8 mouse cellular contexts compared by ENCODE assay signal in genomic region chr11:61760518-61760917, GRCm38 (mm10). TPM values are rescaled to one million over a fixed set of nuclear protein-coding genes. Genes with fewer than 3 reads are reported as not detected.
DNase-seq lines count a peak whose midpoint lies in the region; ATAC-seq and TF ChIP-seq lines count a peak whose summit lies in the region.

No protein-coding gene starts in this region.

- H3K4me3 ChIP-seq in heart, embryonic 12.5 days, result peak overlapping the region; percentile 80; the same call in 1 of the 2 replicates
- H3K4me3 ChIP-seq in cortical plate, adult 2 months (ENCODE audit: insufficient read depth, low read length), result peak overlapping the region; percentile 25; the same call in 1 of the 2 replicates
- H3K4me3 ChIP-seq in intestine, embryonic 14.5 days (ENCODE audit: low read depth, low read length), result peak overlapping the region; percentile 67
- H3K4me3 ChIP-seq in midbrain, embryonic 14.5 days (replicated peaks; ENCODE audit: low read depth, low read length), result peak overlapping the region; percentile 63; the same call in 1 of the 2 replicates

- 0 out of 2 replicates have a peak, but pooled peaks have one; percentile 12 for TF ChIP-seq CTCF in cortical plate, adult 2 months (IDR thresholded peaks at IDR 0.05; ENCODE audit: extremely low read depth, insufficient read depth, low read length)

- H3K9ac ChIP-seq in heart, embryonic 12.5 days, result no peak overlapping the region
- no peak overlapping the region for H3K9ac ChIP-seq in intestine, embryonic 14.5 days (ENCODE audit: low read length)
- H3K9ac ChIP-seq in midbrain, embryonic 14.5 days (replicated peaks; ENCODE audit: low read length), result no peak overlapping the region; the same call in 1 of the 2 replicates

- no peaks in the 10 kb centered on the region for H3K27me3 ChIP-seq in heart, embryonic 12.5 days (replicated peaks)
- H3K27me3 ChIP-seq in intestine, embryonic 14.5 days (replicated peaks; ENCODE audit: control insufficient read depth, insufficient read depth, low read length), result no peaks in the 10 kb centered on the region
- H3K27me3 ChIP-seq in midbrain, embryonic 14.5 days (ENCODE audit: control insufficient read depth, insufficient read depth, low read length), result no peaks in the 10 kb centered on the region

- no peak for ATAC-seq in heart, embryonic 12.5 days (ENCODE audit: insufficient number of reproducible peaks, low FRiP score)
- ATAC-seq in intestine, embryonic 14.5 days (replicated peaks; ENCODE audit: low FRiP score, low TSS enrichment, low read depth), result no peak
- ATAC-seq in midbrain, embryonic 14.5 days (ENCODE audit: low FRiP score, low TSS enrichment), result no peak

- DNase-seq in heart, postnatal 14 days, result no peak
- DNase-seq in CD4-positive helper T cell, adult 2 months (ENCODE audit: low read depth, low spot score), result peak; percentile 55
- DNase-seq in intestine, embryonic 14.5 days (ENCODE audit: low spot score), result peak; percentile 54
- DNase-seq in midbrain, embryonic 14.5 days, result peak; percentile 8
- DNase-seq in urinary bladder, adult 18-20 months (ENCODE audit: low spot score in 2 of 2), result no peak
- DNase-seq in gastrocnemius, postnatal 4 days (ENCODE audit: low spot score in 2 of 2), result no peak

- no peak for TF ChIP-seq POLR2A in cortical plate, adult 2 months (IDR thresholded peaks at IDR 0.05; ENCODE audit: extremely low read depth, insufficient read depth, low read length)

- H3K36me3 ChIP-seq in heart, embryonic 12.5 days, result peaks cover 13% of the 10 kb centered on the region
- H3K36me3 ChIP-seq in intestine, embryonic 14.5 days (ENCODE audit: control insufficient read depth, insufficient read depth, low read length), result peaks cover 13% of the 10 kb centered on the region
- peaks cover 4% of the 10 kb centered on the region for H3K36me3 ChIP-seq in midbrain, embryonic 14.5 days (ENCODE audit: control insufficient read depth, insufficient read depth, low read length)

- intact Hi-C loops in heart, postnatal 14 days (cut with DNase I), result no loop called here

- 64% methylated on average over 5 of the region's 5 CpGs for WGBS in heart, embryonic 12.5 days
- WGBS in intestine, embryonic 14.5 days, result 76% methylated on average over 5 of the region's 5 CpGs
- 71% methylated on average over 5 of the region's 5 CpGs for WGBS in midbrain, embryonic 14.5 days

- H3K9me3 ChIP-seq in heart, embryonic 12.5 days (replicated peaks), result no peaks in the 10 kb centered on the region
- no peaks in the 10 kb centered on the region for H3K9me3 ChIP-seq in intestine, embryonic 14.5 days (ENCODE audit: control insufficient read depth, low read length)
- no peaks in the 10 kb centered on the region for H3K9me3 ChIP-seq in midbrain, embryonic 14.5 days (ENCODE audit: control insufficient read depth, low read length)

- peak overlapping the region; percentile 70 for H3K4me2 ChIP-seq in heart, embryonic 12.5 days
- peak overlapping the region; percentile 51 for H3K4me2 ChIP-seq in intestine, embryonic 14.5 days (ENCODE audit: low read length)
- H3K4me2 ChIP-seq in midbrain, embryonic 14.5 days (ENCODE audit: low read length), result peak overlapping the region; percentile 76

- peaks cover 4% of the 10 kb centered on the region; the same call in 1 of the 2 replicates for H3K4me1 ChIP-seq in heart, embryonic 12.5 days (replicated peaks)
- H3K4me1 ChIP-seq in cortical plate, adult 2 months (ENCODE audit: control insufficient read depth, insufficient read depth, low read length), result no peaks in the 10 kb centered on the region; the same call in none of the 2 replicates
- H3K4me1 ChIP-seq in intestine, embryonic 14.5 days (replicated peaks; ENCODE audit: control insufficient read depth, insufficient read depth, low read length), result 0 out of 2 replicates have a peak, but pooled peaks cover 4% of the 10 kb centered on the region
- H3K4me1 ChIP-seq in midbrain, embryonic 14.5 days (ENCODE audit: control insufficient read depth, insufficient read depth, low read length), result peaks cover 8% of the 10 kb centered on the region

- H3K27ac ChIP-seq in heart, embryonic 12.5 days (ENCODE audit: poor library complexity, severe bottlenecking), result no peak overlapping the region
- no peak overlapping the region for H3K27ac ChIP-seq in cortical plate, adult 2 months (ENCODE audit: insufficient read depth, low read length)
- H3K27ac ChIP-seq in intestine, embryonic 14.5 days (ENCODE audit: low read depth), result no peak overlapping the region
- H3K27ac ChIP-seq in midbrain, embryonic 14.5 days (replicated peaks; ENCODE audit: low read depth, low read length), result no peak overlapping the region

RNA-seq across cellular contexts. Expression of gene Prpsap2, which starts 1.4 kb away (rescaled TPM):
- polyA plus RNA-seq in heart, embryonic 12.5 days (2016; fragmentation: Nextera tagmentation; extraction: Ambion mirVana), result 16.4 and 20.0 TPM in 2 replicates
- 1 to 10 TPM; 6.4 to 7.0 TPM for total RNA-seq in heart, postnatal 14 days (2021)
- 36.5 and 38.9 TPM in 2 replicates for polyA plus RNA-seq in cortical plate, adult 2 months (2012; rRNA removed)
- 22.7 and 25.4 TPM in 2 replicates for polyA plus RNA-seq in intestine, embryonic 14.5 days (2014; fragmentation: Nextera tagmentation; extraction: Ambion mirVana)
- polyA plus RNA-seq in midbrain, embryonic 14.5 days (2014; fragmentation: Nextera tagmentation; extraction: Ambion mirVana), result 50.3 and 51.4 TPM in 2 replicates
- 10 to 100 TPM; 12.2 to 12.9 TPM for total RNA-seq in gastrocnemius, postnatal 4 days (2021)

RNA-seq across cellular contexts. Expression of gene Slc5a10, which starts 39.9 kb away (rescaled TPM):
- polyA plus RNA-seq in heart, embryonic 12.5 days (2016; fragmentation: Nextera tagmentation; extraction: Ambion mirVana), result not detected in 2 replicates
- total RNA-seq in heart, postnatal 14 days (2021), result not detected
- polyA plus RNA-seq in cortical plate, adult 2 months (2012; rRNA removed), result 0.11 and 0.19 TPM in 2 replicates
- polyA plus RNA-seq in intestine, embryonic 14.5 days (2014; fragmentation: Nextera tagmentation; extraction: Ambion mirVana), result not detected in 2 replicates
- polyA plus RNA-seq in midbrain, embryonic 14.5 days (2014; fragmentation: Nextera tagmentation; extraction: Ambion mirVana), result not detected in 2 replicates
- total RNA-seq in gastrocnemius, postnatal 4 days (2021), result not detected

Comparison
In these comparisons a context has a peak if more than half of its experiments do, and no peak if none do; other contexts are left out.
1. H3K4me3 ChIP-seq: peak in every context shown above with its lines; median percentile 80 in heart, embryonic 12.5 days; 67 in intestine, embryonic 14.5 days; 63 in midbrain, embryonic 14.5 days; 25 in cortical plate, adult 2 months.
2. DNase-seq: peak in CD4-positive helper T cell, adult 2 months (single experiment), intestine, embryonic 14.5 days (single experiment) and midbrain, embryonic 14.5 days (single experiment); none in heart, postnatal 14 days (0 of 2), urinary bladder, adult 18-20 months (0 of 2) and gastrocnemius, postnatal 4 days (0 of 2).
3. Peak in every context shown above with its lines, with median percentiles within 50 percentile points of each other: H3K4me2 ChIP-seq.